Mouse (Mus musculus) liver, embryonic 11.5 days (tissue): ENCODE results near the gene Col9a1. TPM values are rescaled to one million over a fixed set of nuclear protein-coding genes. Genes with fewer than 3 reads are reported as not detected.

ENCODE experiments used
- ATAC-seq: fragments of 200-750 bp; cut with Nextera tagmentation; replicated peaks from 2 replicates; pipeline ENCODE4 v1.8.0; 2017; ENCODE audit warnings: moderate number of reproducible peaks, mild to moderate bottlenecking, moderate TSS enrichment, moderate library complexity; ENCODE audit not compliant: low FRiP score
- DNase-seq: peaks from one replicate; pipeline ENCODE4 v3.0.0-alpha.2; 2017; ENCODE audit warnings: low spot score
- H3K27ac ChIP-seq: fragments of 300-500 bp; sonication (generic); 2 replicates; pipeline ENCODE4 v1.5.1; 2014; ENCODE audit warnings: mild to moderate bottlenecking, low read depth, low read length, control low read depth
- H3K27me3 ChIP-seq: fragments of 300-500 bp; sonication (generic); replicated peaks from 2 replicates; pipeline ENCODE4 v1.6.1; 2014; ENCODE audit warnings: low read length, mixed read lengths; ENCODE audit not compliant: control insufficient read depth, insufficient read depth
- H3K36me3 ChIP-seq: fragments of 300-500 bp; sonication (generic); 2 replicates; pipeline ENCODE4 v1.6.1; 2014; ENCODE audit warnings: mild to moderate bottlenecking, low read length, moderate library complexity, mixed read lengths; ENCODE audit not compliant: control insufficient read depth, insufficient read depth
- H3K4me1 ChIP-seq: fragments of 300-500 bp; sonication (generic); replicated peaks from 2 replicates; pipeline ENCODE4 v1.6.1; 2014; ENCODE audit warnings: low read length, mixed read lengths; ENCODE audit not compliant: control insufficient read depth, insufficient read depth
- H3K4me2 ChIP-seq: fragments of 300-500 bp; sonication (generic); 2 replicates; pipeline ENCODE4 v1.6.1; 2014; ENCODE audit warnings: mild to moderate bottlenecking, control low read depth, moderate library complexity
- H3K4me3 ChIP-seq: fragments of 300-500 bp; sonication (generic); 2 replicates; pipeline ENCODE4 v1.5.1; 2014; ENCODE audit warnings: low read depth, low read length, control low read depth
- H3K9ac ChIP-seq: fragments of 300-500 bp; sonication (generic); 2 replicates; pipeline ENCODE4 v1.6.1; 2014; ENCODE audit warnings: low read depth, low read length, control low read depth
- H3K9me3 ChIP-seq: fragments of 300-500 bp; sonication (generic); 2 replicates; pipeline ENCODE4 v1.6.1; 2016; ENCODE audit warnings: low read length, inconsistent platforms, mixed read lengths; ENCODE audit not compliant: control insufficient read depth
- WGBS: fragments of 180-500 bp; shearing (Covaris S2); extraction: QIAGEN DNeasy Blood & Tissue Kit; methylation state at CpG from one replicate; pipeline ENCODE4 v1.1.7; 2014; 5-methylcytosine and 5-hydroxymethylcytosine counted together
- polyA plus RNA-seq: library from polyadenylated mRNA; unstranded; fragments of >200 nt; fragmentation: Nextera tagmentation; extraction: Ambion mirVana; gene quantifications from 2 replicates; pipeline ENCODE4 v1.2.1, GENCODE M21; 2014

The Col9a1 gene
- polyA plus RNA-seq, 1 experiment from 2014 or later = 2.8 TPM

DNA sequence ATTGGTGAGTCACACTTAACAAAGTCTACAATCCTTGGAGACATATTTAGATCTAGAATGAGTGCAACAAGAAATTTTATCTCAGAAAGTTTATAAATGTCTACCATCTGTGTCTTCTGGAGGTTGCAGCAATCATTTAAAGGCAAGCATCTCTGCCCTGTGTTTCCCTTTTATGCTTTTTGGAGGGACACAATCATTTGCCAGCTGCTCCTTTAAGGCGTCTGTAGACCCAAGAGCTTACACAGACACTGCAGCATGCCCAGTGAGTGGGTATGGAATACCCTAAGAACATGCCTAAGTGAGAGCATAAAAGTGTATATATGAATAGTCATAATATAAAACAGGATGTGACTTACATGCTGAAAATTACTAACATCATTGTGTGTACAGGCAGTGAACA is 52.1 kb downstream of the Col9a1 start:
- H3K4me2 ChIP-seq = no peak overlapping the region
- H3K9me3 ChIP-seq = no peaks in the 10 kb centered on the region
- WGBS = 69% methylated on average over 1 of the region's 1 CpGs
- H3K4me3 ChIP-seq = no peak overlapping the region
- H3K27me3 ChIP-seq = no peaks in the 10 kb centered on the region
- ATAC-seq (no peak), DNase-seq (no peak)
- no peaks in the 10 kb centered on the region for H3K36me3 ChIP-seq
- no peak overlapping the region for H3K27ac ChIP-seq
- H3K4me1 ChIP-seq = no peaks in the 10 kb centered on the region; the same call in 1 of the 2 replicates
- H3K9ac ChIP-seq = no peak overlapping the region

- no peak overlapping the region for H3K27ac ChIP-seq
- no peak overlapping the region for H3K4me2 ChIP-seq
- no peaks in the 10 kb centered on the region for H3K27me3 ChIP-seq
- no peak overlapping the region for H3K9ac ChIP-seq
- no peak overlapping the region for H3K4me3 ChIP-seq
- H3K9me3 ChIP-seq = no peaks in the 10 kb centered on the region
- H3K4me1 ChIP-seq = no peaks in the 10 kb centered on the region; the same call in 1 of the 2 replicates
- WGBS = 48% methylated on average over 8 of the region's 8 CpGs
- DNase-seq (no peak), ATAC-seq (no peak)
- H3K36me3 ChIP-seq = no peaks in the 10 kb centered on the region
Observed at GRCm38 (mm10) chr1:24230428-24230827, 53.0 kb downstream of the Col9a1 start.

DNA sequence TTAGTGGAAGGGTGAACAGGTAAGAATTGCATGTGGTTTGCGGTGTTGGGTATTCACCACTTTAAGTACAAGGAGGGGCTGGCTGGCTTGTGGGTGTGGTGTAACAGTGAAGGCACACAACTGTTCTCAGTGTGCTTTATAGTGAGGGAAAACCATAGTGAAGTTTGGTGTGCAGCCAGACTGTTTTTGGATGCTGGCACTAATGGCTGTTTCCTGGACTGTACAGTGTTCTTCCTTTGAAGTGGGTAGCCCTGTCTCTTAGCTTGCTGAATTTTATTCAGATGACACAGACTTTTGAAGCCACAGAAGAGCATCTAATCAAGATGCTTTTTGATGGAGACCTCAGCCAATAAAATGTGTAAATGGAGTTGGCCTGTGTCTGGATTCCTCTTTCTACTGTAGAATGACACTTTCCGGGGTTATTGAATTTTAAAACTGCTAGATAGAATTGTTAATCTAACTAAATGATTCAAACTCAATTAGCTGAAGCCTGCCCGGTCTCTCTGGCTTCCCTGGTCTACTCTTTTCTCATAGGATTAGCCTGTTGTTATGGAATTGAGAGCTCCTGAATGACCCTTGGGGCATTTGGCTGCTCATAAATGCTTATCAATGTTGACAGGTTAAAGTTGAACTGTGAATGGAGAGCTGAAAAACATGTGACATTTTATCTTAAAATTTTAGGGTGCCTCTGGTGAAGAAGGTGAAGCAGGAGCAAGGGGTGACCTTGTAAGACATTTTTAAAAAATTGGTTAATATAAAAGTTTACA is 54.3 kb downstream of the Col9a1 start:
- no peak for DNase-seq
- Histone ChIP-seq H3K4me3 (no peak overlapping the region), H3K27ac (no peak overlapping the region), H3K4me1 (no peaks in the 10 kb centered on the region; the same call in 1 of the 2 replicates), H3K36me3 (no peaks in the 10 kb centered on the region), H3K9me3 (no peaks in the 10 kb centered on the region), H3K4me2 (no peak overlapping the region), H3K27me3 (no peaks in the 10 kb centered on the region), H3K9ac (no peak overlapping the region)
- no peak for ATAC-seq
- WGBS = 70% methylated on average over 3 of the region's 3 CpGs

- ATAC-seq = no peak
Observed at GRCm38 (mm10) chr1:24236330-24236729, 58.9 kb downstream of the Col9a1 start.

DNA sequence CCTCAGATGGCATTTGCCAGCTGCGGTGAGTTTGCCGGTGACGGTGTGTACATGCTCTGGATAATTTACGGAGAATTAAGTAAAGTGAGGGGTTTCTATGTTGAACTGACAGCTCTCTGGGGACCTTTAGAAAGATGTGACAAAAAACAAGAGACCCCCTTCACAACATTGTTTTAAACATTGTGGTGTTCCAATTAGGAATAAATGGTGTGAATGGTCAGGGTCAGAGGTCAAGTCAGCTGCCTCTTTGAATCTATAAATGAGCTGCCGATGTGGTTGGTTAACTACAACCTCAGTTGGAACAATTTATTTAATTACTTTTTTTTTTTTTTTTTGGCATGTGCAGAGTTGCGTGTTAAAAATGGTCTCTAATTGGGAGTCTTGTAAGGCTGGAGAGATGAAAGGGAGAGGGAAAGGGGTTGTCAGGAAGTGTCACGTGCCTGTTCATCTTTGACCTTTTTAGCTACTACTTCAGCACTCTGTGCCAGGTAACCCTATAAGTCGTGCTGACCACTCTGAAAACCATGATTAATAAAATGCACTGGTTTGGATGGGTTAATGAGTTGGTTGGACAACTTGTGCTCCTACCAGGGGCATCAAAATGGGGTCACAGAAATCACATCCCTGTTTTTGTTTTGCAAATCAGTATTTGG is 62.8 kb downstream of the Col9a1 start:
- Histone ChIP-seq H3K4me3 (no peak overlapping the region), H3K4me2 (no peak overlapping the region), H3K27me3 (no peaks in the 10 kb centered on the region), H3K9ac (no peak overlapping the region), H3K36me3 (no peaks in the 10 kb centered on the region), H3K4me1 (no peaks in the 10 kb centered on the region), H3K9me3 (no peaks in the 10 kb centered on the region), H3K27ac (no peak overlapping the region)
- ATAC-seq (no peak), DNase-seq (no peak)
- WGBS = 80% methylated on average over 8 of the region's 8 CpGs

More at GRCm38 (mm10) chr1:24236330-24236729, 58.9 kb downstream of the Col9a1 start:
- H3K9me3 ChIP-seq = no peaks in the 10 kb centered on the region
- no peak overlapping the region for H3K27ac ChIP-seq
- H3K4me2 ChIP-seq = no peak overlapping the region
- DNase-seq = no peak
- H3K36me3 ChIP-seq = no peaks in the 10 kb centered on the region
- no peaks in the 10 kb centered on the region for H3K27me3 ChIP-seq
- WGBS = 61% methylated on average over 1 of the region's 1 CpGs
- no peak overlapping the region for H3K4me3 ChIP-seq
- H3K4me1 ChIP-seq = no peaks in the 10 kb centered on the region
- H3K9ac ChIP-seq = no peak overlapping the region

DNA sequence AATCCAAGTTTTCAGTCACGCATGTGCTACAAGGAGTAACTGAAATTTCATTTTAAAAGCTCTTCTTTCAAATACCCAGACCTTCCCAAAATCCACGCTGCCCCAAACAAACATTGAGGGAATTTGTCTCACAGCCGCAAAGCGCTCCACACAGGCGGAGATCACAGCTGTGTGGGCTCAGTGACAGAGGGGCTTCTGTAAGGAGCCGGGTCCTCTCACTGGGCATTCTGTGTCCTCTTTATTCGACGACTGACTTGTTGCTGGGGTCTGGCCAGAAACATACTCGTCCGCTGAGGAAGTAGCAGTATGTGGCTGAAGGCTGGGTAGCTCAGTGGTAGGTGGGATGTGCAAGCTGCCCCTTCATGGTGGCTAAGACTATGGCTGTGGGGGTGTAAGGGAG is 67.5 kb downstream of the Col9a1 start:
- H3K4me2 ChIP-seq = no peak overlapping the region
- H3K9me3 ChIP-seq = no peaks in the 10 kb centered on the region
- WGBS = 82% methylated on average over 10 of the region's 10 CpGs
- H3K4me3 ChIP-seq = no peak overlapping the region
- DNase-seq (no peak), ATAC-seq (no peak)
- no peaks in the 10 kb centered on the region for H3K36me3 ChIP-seq
- no peaks in the 10 kb centered on the region for H3K4me1 ChIP-seq
- no peaks in the 10 kb centered on the region for H3K27me3 ChIP-seq
- no peak overlapping the region for H3K9ac ChIP-seq
- H3K27ac ChIP-seq = no peak overlapping the region

GRCm38 (mm10) chr1:24245700-24246375 is 68.4 kb downstream of the Col9a1 start:
- Histone ChIP-seq H3K36me3 (no peaks in the 10 kb centered on the region), H3K27ac (no peak overlapping the region), H3K4me3 (no peak overlapping the region), H3K27me3 (no peaks in the 10 kb centered on the region), H3K4me1 (no peaks in the 10 kb centered on the region), H3K9ac (no peak overlapping the region), H3K9me3 (no peaks in the 10 kb centered on the region), H3K4me2 (no peak overlapping the region)
- 71% methylated on average over 13 of the region's 13 CpGs for WGBS
- ATAC-seq = no peak
- no peak for DNase-seq

GRCm38 (mm10) chr1:24248294-24249104 is 71.1 kb downstream of the Col9a1 start:
- H3K4me1 ChIP-seq = no peaks in the 10 kb centered on the region
- no peaks in the 10 kb centered on the region for H3K9me3 ChIP-seq
- H3K9ac ChIP-seq = no peak overlapping the region
- H3K36me3 ChIP-seq = no peaks in the 10 kb centered on the region
- H3K4me3 ChIP-seq = no peak overlapping the region
- no peak overlapping the region for H3K4me2 ChIP-seq
- WGBS = 69% methylated on average over 10 of the region's 10 CpGs
- H3K27me3 ChIP-seq = no peaks in the 10 kb centered on the region
- ATAC-seq = no peak
- H3K27ac ChIP-seq = no peak overlapping the region
- no peak for DNase-seq
